Mouse (Mus musculus): ENCODE results near the gene Pik3cb.

- TF ChIP-seq CTCF (IDR thresholded peaks at IDR 0.05; ENCODE audit: low read depth) (no peak), EP300 (IDR thresholded peaks at IDR 0.05; ENCODE audit: low read depth) (no peak)
Measured at GRCm38 (mm10) chr9:99017679-99018078, 122.7 kb downstream of the Pik3cb start.
